Mouse (Mus musculus): ENCODE results near the gene Plekhg3.

Plekhg3 gene

DNA sequence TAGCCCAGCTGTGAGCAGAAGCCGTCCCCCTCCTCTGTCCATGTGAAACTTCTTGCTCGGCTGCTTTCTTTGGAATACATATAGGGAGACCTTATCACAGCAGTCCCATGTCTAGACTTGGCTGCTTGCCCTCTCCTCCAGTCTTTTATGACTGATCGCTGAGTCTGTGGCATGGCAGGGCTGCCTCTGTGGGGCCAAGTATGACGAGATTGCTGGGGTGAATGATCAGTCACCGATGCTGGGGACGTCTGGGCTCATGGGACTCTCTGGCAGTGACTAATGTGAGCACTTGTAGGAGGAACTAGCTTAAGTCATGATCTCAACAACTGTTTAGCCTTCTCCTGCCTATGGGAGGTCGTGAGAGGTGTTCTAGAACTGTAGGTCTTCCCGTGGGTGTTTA, 21.6 kb downstream of the Plekhg3 start:
- no peak for DNase-seq (ENCODE audit: low read depth, low spot score)

DNA sequence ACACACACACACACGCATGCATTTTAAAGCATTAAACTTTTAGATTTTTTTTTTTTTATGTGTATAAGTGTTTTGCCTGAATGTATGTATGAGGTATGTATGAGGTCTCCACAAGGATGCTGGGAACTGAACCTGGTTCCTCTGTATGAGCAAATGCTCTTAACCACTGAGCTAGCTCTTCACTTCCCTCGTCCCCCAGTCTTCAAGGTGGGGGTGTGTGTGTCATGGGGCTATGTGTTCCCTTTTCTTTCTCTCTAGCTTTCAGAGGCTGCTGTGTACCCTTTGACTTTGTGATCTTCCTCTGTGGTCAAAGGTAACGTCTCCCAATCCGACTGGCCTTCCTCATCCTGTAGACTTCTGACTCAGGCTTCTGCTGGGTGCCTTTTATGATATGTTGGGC, 22.3 kb downstream of the Plekhg3 start:
- no peak for DNase-seq (ENCODE audit: low read depth, low spot score)

DNA sequence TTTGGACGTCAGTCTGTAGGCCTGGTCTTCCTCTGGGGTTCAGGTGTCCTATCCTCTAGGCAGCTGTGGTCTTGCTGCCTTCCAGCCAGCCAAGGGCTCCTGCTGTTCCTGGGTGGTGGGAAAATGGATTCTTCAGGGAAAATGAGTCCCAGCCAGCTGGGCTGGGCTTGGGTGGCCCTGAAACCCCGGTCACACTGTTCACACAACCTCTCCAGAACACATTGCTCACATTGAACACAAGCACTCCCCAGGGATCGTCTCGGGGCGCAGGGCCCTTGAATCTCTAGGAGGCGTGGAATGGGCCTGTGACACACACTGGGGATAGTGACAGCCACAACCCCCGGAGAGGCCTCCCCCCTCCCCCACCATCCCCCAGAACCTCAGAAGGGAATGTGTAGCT, 23.2 kb downstream of the Plekhg3 start:
- no peak for DNase-seq (ENCODE audit: low read depth, low spot score)

DNA sequence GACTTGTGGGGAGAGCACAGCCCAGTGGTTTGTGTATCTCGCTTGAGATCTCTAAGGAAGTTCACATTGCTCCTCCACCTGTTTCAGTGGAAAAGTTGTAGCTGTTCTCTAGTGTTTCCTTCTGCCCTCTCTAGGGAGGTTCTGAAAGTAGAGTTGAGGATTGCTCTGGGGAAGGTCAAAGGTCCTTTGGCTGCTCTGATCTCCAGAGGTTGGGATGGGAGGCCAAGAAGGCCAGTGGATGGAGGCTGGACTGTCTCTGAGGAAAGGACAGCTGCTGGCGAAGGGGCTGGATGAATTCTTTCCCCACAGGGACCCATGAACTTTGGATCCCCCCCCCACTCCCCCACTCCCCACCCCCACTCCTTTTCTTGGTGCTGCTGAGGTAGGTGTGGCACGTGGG, 23.7 kb downstream of the Plekhg3 start:
- DNase-seq (ENCODE audit: low read depth, low spot score) = no peak

DNA sequence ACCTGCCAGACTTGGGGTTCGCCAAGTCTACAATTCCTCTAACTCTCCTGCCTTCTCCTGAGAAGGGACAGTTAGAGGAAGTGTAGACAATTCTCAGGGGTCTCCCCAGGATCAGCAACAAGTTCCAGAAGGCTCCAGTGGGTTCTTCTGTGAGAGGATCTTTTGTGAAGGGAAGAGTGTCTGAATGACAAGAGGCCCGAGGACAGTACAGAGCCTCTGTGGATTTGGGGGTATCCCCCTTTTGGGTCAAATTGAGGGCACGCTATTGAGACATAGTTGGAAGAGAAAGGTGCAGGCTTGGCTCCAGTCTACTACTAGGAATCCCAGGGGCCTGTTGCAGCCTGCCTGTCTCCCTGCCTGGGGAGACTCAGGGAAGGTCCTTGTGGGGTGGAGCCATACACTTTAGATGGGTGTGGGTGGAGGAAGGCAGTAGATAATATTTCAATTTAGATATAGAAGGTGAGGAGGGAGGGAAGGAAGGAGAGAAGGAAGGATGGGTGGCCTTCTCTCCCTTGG, 24.2 kb downstream of the Plekhg3 start:
- no peak for DNase-seq (ENCODE audit: low read depth, low spot score)

DNA sequence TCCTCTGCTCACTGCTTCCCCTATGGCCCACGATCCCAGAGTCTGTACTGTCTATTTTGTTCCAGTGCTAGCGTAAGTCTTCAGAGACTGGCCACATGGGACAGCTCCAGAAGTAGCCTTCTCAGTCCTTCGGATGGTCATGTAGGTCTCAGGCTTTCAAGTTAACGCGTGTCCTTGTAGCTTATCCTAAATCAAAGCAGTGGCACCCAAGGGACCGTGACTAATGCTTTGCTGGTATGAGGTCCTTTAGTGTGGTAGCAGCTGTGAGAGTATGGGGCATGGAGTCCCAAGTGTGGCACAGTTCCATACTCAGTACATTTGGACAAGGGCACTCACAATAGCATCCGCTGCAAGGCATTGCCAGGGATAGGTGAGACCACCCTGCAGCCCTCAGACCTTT, 25.5 kb downstream of the Plekhg3 start:
- DNase-seq (ENCODE audit: low read depth, low spot score) = no peak

DNA sequence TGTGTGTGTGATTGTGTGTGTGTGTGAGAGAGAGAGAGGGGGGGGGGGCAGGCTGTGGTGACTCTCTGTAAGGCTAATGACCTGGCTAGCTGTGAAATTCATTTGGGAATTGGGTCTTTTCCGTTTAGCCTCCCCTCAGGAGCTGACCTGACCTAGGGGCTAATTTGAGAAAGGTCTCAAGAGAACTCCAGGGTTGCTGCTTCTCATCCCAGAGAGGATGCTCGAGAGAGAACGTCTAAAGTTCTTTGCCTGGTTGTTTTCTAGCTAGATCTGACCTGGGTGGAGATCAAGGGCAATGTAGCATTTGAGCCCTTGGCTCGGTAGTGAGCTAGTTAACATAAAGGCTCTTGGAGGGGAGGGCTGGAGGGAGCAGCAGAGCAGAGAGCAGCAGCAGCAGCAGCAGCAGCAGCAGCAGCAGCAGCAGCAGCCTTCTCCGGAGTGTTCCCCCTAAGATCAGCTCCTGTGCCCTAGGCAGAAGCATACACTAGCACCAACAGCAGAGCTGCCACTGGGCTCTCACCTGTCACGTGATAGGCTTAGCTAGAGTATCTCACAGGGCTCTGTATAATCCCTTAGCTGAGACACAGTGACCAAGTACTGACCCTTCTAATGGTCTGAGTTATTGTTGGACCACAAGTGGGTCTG, 26.2 kb downstream of the Plekhg3 start:
- no peak for DNase-seq (ENCODE audit: low read depth, low spot score)

DNA sequence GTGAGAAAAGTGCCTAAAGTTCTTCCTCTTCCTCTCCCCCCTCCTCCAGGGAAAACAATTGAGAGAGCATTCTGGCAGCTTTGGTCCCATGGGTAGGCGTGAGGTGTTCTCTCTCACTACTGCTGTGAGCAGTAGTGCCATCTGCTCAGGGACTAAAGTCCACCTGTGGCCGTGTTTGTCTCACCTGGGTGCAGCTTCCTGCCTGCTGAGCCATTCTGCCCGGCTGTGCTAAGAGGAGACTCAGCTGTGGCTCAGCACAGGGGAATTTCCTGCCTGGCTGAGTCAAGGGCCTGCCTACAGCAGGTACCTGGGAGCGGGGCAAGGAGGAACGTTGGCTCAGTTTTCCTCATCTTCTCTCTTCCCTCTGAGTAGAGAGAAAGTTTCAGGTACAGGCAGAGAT, 27.5 kb downstream of the Plekhg3 start:
- no peak for DNase-seq (ENCODE audit: low read depth, low spot score)

DNA sequence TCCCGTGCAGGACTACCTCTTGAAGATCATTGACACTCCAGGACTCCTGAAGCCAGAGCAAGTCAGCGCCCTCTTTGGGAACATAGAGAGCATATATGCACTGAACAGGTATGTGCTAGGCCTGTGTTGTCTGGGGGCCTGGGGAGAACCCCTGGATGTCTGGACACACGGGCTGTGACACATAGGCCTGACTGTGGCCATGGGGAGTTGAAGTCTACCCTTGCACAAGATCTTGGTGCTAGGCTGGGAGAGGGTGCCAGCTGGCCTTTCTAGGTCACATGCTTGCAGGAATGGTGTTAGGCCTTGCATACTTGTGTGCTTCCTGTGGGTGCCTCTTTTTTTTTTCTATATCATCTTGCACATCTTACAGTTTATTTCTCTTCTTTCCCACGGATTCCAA, 31.5 kb downstream of the Plekhg3 start:
- DNase-seq (ENCODE audit: low read depth, low spot score) = no peak

DNA sequence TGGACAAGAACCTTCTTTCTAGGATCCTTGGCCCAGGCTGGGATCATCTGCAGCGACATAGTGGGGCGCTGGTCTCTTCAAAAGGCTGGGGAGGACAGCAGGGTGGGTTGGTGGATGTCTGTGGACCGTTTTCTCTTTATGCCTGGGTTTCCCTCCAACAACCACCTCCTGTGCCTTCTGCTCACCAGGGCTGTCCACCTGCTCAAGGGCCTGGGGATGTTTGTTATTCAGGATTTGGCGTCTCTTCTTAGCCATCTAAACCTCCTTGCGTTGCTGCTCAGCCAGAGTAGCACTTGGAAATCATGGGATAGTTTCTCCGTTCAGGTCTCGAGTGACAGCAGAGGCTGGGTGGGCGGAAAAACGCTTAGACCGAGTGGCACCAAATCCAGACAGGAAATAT, 35.6 kb downstream of the Plekhg3 start:
- no peak for DNase-seq (ENCODE audit: low read depth, low spot score)

DNA sequence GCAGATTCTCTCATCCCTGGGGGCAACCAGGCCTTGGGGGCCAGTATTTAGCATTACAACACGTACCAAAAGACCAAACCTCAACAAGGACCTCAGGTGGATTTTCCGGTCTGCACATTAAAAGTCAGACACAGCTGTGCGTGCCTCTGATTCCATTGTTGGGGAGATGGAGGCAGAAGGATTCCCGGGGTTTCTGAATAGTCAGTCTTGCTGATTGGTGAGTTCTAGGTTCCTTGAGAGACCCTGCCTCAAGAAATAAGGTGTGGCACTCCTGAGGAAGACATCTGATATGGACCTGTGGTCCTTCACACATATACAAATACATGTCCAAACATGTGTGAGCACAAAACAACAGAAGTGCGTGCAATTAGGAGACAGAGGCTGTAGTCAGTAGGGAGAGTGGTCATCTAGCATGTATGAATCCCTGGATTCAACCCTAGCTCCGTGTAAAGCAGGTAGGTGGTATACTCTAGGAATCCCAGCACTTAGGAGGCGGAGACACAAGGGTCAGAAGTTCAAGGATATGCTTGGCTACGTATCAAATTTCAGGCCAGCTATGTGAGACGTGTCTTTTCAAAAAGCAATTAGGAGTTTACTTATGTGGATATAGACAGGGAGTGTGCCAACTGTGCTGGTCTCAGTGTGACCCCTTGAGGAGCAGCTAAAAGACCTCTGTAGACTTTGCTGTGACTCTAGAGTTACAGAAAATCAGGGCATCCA, 39.7 kb downstream of the Plekhg3 start:
- DNase-seq (ENCODE audit: low read depth, low spot score) = no peak

DNA sequence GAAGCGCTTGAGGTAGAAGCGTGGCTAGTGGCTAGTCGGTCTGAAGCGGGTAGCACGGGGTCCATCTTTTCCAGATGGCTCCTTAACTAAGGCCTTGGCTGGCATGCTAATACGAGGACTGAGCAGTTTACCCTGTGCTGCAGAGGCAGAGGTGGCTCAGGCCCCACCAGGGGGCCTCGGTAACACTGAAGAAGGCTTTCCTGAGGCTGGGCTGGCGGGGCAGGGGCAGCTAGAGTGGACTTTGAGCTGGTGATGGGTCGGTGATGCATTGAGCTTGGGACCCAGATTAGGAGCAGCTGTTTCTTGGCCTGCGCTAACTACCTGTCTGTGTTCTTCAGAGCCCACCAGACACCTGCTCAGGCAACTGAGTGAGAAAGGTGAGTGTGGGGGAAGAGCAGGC, 40.6 kb downstream of the Plekhg3 start:
- no peak for DNase-seq (ENCODE audit: low read depth, low spot score)

DNA sequence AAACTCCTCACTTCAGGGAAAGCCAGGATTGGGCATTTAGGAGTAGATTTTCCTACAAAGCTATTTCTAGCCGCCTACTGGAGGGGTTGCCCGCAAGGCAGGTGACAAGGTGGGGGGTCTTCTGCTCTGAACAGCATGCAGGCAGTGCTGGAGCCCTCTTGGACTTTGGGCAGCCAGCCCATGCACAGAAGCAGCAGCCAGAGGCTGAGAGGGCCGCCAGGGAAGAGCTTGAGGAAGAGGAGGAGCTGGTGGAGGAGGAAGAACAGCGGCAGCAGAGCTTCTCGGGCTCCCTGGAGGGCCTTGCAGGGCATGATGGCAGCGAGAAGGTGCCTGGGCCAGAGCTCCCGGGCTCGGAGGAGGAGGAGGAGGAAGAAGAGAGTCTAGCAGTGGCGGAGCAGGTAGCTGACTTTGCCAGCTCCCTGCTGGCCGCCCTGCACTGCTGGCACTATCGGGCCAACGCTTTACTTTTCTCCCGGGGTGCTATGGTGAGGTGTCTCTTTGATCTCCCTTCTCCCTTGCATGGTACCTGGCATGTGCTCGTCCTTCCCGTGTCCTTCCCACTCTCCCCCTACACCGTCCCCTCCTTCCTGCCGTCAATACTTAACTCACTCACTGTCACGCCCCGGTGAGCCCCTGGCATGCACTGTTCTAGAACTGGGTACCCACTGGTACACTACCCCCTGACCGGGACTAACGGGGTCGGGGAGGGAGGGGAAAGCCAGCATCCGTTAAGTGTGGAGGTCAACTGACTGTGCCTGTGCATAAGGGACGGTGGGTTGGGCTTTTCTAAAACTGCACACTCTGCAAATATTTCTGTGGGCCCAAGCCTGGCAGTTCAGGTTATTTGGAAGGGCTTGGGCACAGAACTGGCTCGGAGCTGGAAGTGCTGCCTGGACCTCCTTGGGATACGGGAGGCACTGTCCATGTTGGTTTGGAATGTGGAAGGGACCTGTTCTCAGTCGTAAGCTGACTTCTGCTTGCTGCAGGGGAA, 41.9 kb downstream of the Plekhg3 start:
- DNase-seq (ENCODE audit: low read depth, low spot score) = no peak

DNA sequence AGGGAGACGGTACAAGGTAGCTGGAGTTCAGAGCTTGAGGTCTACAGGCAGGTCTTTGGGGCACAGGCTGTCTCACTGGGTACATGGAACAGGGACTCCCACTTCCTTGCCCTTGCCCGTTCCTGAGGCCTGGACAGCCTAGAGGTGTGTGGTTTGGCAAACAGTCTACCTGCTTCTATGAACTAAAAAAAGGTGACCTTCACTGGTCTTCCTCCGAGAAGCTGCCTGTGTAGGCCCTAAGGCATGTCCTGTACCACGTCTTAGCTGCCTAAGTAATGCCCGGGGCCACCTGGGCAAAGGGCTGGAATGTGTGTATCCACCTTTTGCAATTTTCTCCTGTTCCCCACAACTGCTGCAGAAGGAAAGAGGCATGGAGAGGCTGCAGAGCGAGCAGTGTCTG, 42.7 kb downstream of the Plekhg3 start:
- no peak for DNase-seq (ENCODE audit: low read depth, low spot score)

DNA sequence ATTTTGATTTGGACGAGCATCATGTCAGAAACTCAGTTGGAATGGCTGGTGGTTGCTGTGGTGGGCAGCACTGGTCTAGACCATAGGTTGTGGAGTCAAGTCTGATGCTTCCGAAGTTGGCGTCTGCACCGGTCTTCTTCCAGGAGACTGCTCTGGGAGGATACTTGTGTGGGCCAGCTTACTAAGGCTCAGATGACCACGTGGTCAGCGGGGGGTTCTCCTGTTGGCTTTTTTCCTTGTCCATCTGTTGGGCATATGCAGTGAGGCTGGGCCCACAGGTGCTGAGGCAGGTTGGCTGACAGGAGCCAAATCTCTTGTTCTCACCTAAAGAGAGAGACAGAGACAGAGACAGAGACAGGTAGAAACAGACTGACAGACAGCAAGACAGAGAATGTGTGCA, 44.1 kb downstream of the Plekhg3 start:
- DNase-seq (ENCODE audit: low read depth, low spot score) = no peak

DNA sequence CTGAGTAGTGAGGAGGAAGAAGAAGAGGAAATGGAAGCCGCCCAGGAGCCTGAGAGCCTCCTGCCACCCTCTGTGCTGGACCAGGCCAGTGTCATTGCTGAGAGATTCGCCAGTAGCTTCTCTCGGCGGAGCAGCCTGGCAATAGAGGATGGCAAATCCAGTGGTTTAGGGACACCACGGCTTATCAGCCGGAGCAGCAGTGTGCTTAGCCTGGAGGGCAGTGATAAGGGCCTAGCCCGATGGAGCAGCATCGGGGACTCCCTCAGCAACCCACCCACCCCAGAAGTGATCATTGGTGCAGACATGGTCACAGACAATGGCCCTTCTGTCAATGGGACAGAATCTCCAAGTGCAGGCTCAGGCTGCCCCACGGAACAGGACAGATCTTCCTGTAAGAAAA, 45.4 kb downstream of the Plekhg3 start:
- no peak for DNase-seq (ENCODE audit: low read depth, low spot score)

DNA sequence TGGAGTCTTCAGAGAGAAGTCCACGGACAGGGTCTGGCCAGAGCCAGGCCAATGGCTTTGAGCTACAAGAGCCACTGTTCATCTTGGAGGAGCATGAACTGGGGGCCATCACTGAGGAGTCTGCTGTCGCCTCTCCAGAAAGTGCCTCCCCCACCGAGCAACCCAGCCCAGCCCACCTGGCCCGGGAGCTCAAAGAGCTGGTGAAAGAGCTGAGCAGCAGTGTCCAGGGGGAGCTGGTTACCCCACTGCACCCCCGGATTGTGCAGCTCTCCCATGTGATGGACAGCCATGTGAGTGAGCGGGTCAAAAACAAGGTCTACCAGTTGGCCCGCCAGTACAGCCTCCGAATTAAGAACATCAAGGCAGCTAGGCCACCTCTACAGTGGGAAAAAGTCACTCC, 46.1 kb downstream of the Plekhg3 start:
- no peak for DNase-seq (ENCODE audit: low read depth, low spot score)

DNA sequence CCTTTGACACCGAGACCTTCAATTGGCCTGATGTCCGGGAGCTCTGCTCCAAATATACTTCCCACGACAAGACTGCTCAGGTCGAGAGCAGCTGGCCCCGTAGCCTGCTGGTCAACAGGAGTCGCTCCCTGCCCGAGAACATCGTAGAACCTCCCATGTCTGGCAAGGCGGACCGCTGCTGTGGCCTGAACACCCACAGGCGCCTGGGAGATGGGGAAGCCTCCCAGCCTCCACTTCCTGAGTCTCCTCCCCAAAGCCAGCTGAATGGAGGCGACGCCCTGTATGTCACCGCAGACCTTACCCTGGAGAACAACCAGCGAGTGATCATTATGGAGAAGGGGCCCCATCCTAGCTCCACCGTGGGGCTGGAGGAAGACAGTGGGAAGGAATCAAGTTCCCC, 47.2 kb downstream of the Plekhg3 start:
- no peak for DNase-seq (ENCODE audit: low read depth, low spot score)

DNA sequence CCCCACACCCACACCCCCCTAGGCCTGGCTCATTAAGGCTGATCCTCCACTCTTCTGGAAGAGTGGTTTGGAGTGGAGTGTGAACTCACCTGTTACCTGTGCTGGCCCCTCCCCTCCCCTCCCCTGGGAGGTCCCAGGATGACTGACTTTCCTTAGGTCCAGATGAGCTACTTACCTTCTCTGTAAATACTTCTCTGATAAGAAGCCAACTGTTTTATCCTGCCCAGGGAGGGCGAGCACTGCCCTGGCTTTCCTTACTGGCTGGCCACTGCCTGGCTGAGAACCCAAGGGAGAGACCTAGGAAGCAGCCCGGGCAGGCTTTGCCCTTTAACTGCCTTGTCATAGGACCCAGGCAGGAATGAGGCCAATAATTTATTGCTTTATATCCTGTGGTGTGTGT, 47.8 kb downstream of the Plekhg3 start:
- DNase-seq (ENCODE audit: low read depth, low spot score) = no peak

DNA sequence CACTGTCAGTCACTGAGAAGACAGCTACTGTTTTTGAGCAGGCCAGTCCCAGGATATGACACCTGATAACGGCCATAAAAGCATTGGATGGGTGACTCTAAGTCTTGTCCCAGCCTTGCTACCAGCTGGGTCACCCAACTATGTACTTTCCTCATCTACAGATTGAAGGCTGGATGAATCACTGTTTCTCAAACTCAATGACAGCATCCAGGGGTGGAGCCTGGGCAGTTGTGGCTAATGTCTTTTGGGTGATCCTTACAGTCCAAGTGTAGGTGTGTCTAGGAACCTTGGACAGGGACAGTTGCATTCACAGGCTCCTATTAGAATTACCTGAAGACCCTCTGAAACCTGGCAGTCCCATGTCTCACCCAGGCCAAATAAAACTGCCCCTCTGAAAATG, 49.1 kb downstream of the Plekhg3 start:
- no peak for DNase-seq (ENCODE audit: low read depth, low spot score)

DNA sequence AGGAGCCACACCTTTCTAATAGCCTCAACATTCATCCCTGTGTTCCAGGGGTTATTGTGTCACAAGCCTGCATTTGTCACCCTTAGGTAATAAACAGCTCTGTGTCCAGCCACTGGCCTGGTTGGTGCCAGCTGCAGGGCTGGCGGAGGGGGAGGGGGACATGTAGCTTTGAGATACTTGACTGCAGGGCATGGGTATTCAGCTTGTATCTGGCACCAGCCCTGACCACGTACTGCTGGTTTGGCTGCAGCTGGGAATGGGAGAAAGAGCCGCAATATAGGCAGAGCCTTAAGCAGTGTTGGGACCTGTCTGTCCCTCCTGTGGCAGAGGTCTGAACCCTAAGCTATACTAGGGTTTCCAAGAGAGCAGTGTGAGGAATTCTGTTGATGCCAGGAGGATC, 51.4 kb downstream of the Plekhg3 start:
- DNase-seq (ENCODE audit: low read depth, low spot score) = no peak

DNA sequence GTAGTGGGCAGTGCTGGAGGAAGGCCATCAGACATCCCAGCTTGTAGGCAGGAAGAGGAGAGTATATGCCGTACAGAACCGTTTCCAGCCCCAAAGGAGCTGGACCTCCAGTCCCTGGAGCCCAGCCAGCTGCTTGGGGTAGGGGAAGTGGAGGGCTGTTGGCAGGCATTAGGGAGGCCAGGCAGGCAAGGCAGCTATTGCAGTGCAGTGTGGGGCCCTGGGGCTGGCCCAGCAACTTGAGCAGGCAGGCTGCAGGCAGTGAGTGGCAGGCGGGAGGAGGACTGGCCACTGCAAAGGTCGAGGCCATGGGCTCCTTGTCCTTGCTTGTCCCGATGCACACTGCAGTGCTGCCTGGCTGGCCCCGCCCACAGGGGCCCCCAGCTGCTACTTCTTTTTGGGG, 52.1 kb downstream of the Plekhg3 start:
- no peak for DNase-seq (ENCODE audit: low read depth, low spot score)

Measured in c-Kit-negative CD71-positive TER-119-positive erythroid progenitor cells, embryonic 14.5 days (primary cell).